Comparison of ENCODE assay signal across 8 mouse cellular contexts in the genomic region with DNA sequence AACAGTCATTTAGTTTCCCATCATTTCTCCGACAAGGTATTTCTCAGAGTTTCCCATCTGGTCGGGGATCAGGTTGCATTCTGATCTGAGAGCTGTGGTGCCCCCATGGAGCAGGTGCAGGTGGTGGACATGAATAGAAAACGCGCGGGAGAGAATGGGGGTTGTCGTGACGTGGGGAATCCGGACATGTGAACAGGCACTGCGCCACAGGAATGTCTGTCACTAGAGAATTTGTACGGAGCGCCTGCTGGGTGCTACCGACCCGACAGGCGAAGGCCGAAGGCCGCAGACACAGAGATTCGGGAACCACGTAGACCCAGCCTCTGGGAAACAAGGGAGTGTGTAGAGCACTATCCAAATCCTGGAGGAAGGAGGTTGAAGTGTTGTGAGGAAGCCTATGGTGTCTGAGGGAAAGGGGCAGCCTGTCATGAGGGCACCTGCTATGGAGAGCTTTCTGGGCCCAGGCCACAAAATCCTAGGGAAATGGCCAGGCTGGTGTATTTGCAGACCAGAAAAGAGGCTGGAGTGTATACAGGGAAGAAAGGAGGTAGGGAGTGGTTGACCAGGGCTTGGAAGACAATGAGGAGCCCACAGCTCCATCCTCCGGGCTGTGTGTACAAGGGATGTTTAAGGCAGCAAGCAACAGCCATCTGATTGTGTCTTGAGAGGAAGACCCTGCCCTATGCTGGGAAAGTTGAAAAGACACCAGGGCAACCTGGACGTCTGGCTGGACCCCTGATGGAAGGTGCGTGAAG. TPM values are rescaled to one million over a fixed set of nuclear protein-coding genes. Genes with fewer than 3 reads are reported as not detected.
A peak's percentile ranks its signal among the peaks of the same experiment; 100 is the strongest.
DNase-seq lines count a peak whose midpoint lies in the region; ATAC-seq and TF ChIP-seq lines count a peak whose summit lies in the region.

No protein-coding gene starts in this region.

- DNase-seq in Muller cell, postnatal 12 days (ENCODE audit: inconsistent ontology term): peak; percentile 87
- DNase-seq in cerebellum, adult 11-12 months: peak; percentile 81
- peak; percentile 45 to 55 for DNase-seq in frontal cortex, postnatal 14 days (ENCODE audit: low spot score in 2 of 2)
- DNase-seq in layer of hippocampus, postnatal 25 days (ENCODE audit: extremely low spot score in 1 of 2, low spot score in 1 of 2): peak; percentile 50 to 62
- DNase-seq in lung, postnatal 0 days (ENCODE audit: low spot score): peak; percentile 69
- DNase-seq in right cerebral cortex, adult 18-20 months: peak; percentile 73
- DNase-seq in urinary bladder, postnatal 25 days (ENCODE audit: low spot score): peak; percentile 15

- H3K27me3 ChIP-seq in hindbrain, embryonic 12.5 days: no peaks in the 10 kb centered on the region
- H3K27me3 ChIP-seq in lung, postnatal 0 days (replicated peaks; ENCODE audit: insufficient read depth, low read length): no peaks in the 10 kb centered on the region

- TF ChIP-seq EP300 in lung, postnatal 0 days (IDR thresholded peaks at IDR 0.05): no peak

- H3K36me3 ChIP-seq in hindbrain, embryonic 12.5 days: no peaks in the 10 kb centered on the region
- no peaks in the 10 kb centered on the region for H3K36me3 ChIP-seq in lung, postnatal 0 days (ENCODE audit: insufficient read depth, low read length)

- peak; percentile 46 for ATAC-seq in hindbrain, embryonic 12.5 days (ENCODE audit: low FRiP score)
- peak; percentile 57 for ATAC-seq in lung, postnatal 0 days

- no peaks in the 10 kb centered on the region for H3K9me3 ChIP-seq in hindbrain, embryonic 12.5 days (replicated peaks)
- no peaks in the 10 kb centered on the region for H3K9me3 ChIP-seq in lung, postnatal 0 days (ENCODE audit: low read length)

- TF ChIP-seq CTCF in lung, postnatal 0 days (IDR thresholded peaks at IDR 0.05): 0 out of 2 replicates have a peak, but pooled peaks have one; percentile 2

- H3K4me3 ChIP-seq in hindbrain, embryonic 12.5 days: peak overlapping the region; percentile 57
- peak overlapping the region; percentile 61 for H3K4me3 ChIP-seq in lung, postnatal 0 days (ENCODE audit: low read depth, low read length)

- 11% methylated on average over 21 of the region's 21 CpGs for WGBS in hindbrain, embryonic 12.5 days
- 7% methylated on average over 21 of the region's 21 CpGs for WGBS in lung, postnatal 0 days

- peak overlapping the region; percentile 71 for H3K9ac ChIP-seq in hindbrain, embryonic 12.5 days
- H3K9ac ChIP-seq in lung, postnatal 0 days (replicated peaks; ENCODE audit: low read depth): peak overlapping the region; percentile 55

- peaks cover 11% of the 10 kb centered on the region; the same call in 1 of the 2 replicates for H3K4me1 ChIP-seq in hindbrain, embryonic 12.5 days
- H3K4me1 ChIP-seq in lung, postnatal 0 days (ENCODE audit: insufficient read depth, low read depth, low read length): peaks cover 10% of the 10 kb centered on the region; the same call in 1 of the 2 replicates

- H3K4me2 ChIP-seq in hindbrain, embryonic 12.5 days (replicated peaks): peak overlapping the region; percentile 88
- peak overlapping the region; percentile 92 for H3K4me2 ChIP-seq in lung, postnatal 0 days (replicated peaks; ENCODE audit: low read depth, low read length)

- H3K27ac ChIP-seq in hindbrain, embryonic 12.5 days: peak overlapping the region; percentile 60
- H3K27ac ChIP-seq in lung, postnatal 0 days (ENCODE audit: low read length): peak overlapping the region; percentile 75

RNA-seq across cellular contexts. Expression of gene Cers4, which starts 1.0 kb away (rescaled TPM):
- polyA plus RNA-seq in hindbrain, embryonic 12.5 days (2016; fragmentation: Nextera tagmentation; extraction: Ambion mirVana): 24.9 and 26.1 TPM in 2 replicates
- 10 to 100 TPM; 35.5 to 44.3 TPM for total RNA-seq in layer of hippocampus, postnatal 25 days (2021)
- 55.3 and 58.6 TPM in 2 replicates for polyA plus RNA-seq in lung, postnatal 0 days (2015; fragmentation: Nextera tagmentation; extraction: Ambion mirVana)

Comparison
In these comparisons a context has a peak if more than half of its experiments do, and no peak if none do; other contexts are left out.
1. Peak in every context shown above with its lines: DNase-seq, ATAC-seq, H3K4me3 ChIP-seq and H3K27ac ChIP-seq.
2. DNase-seq: peak in every context shown above with its lines; median percentile 87 in Muller cell, postnatal 12 days; 81 in cerebellum, adult 11-12 months; 73 in right cerebral cortex, adult 18-20 months; 69 in lung, postnatal 0 days; 56 in layer of hippocampus, postnatal 25 days; 50 in frontal cortex, postnatal 14 days; 15 in urinary bladder, postnatal 25 days.